Mouse (Mus musculus): ENCODE data around the gene Zc3h6. TPM values are rescaled to one million over a fixed set of nuclear protein-coding genes. Genes with fewer than 3 reads are reported as not detected.
A peak's percentile ranks its signal among the peaks of the same experiment; 100 is the strongest.

The Zc3h6 gene
- polyA plus RNA-seq (2012; rRNA removed) = 2.4 and 4.0 TPM in 2 replicates

DNA sequence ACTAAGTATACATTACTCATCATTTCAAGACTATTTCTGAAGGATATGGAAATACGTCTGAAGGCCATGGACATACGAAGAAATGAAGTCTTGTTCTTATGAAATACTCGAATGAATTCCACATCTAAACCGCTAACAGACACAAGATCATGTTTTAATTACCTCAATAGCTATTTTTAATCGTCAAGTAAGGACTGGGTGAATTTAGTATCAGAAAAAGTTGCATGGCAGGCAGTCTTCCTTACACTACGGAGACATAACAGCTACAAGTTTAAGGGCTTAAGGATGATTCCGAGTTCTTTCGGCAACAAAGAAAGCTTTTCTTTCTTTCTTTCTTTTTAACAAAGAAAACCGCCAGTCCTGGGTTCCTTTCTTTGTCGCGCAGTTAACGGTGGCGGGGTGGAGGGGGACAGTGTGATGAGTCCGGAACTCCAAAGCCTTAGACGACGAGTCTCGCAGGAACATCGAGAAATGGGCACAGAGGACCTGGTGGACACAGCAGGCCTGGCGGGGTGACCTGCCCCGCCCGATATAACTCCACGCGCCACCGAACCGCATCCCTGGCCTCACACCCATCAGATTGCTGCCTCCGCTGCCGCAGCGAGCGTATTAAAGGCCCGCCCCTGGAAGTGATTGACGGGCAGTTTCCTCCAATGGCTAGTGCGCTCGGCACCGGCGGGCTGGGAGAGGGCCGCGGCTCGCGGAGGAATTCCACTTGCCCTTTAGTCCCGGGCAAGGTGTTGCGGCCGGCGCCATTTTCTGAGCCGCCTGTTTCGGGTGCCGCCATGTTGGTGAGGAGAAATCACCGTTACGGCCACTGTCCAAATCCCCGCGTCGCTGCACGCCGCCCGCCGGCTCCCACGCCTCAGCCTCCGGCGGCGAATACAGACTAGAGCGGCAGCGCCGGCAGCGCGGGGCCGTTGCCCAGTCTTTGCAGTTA is at the start of gene Zc3h6:
Zc3h6 (plus strand) TSS at position 762 of the 940 bp plus-strand sequence.
- DNase-seq (ENCODE audit: low read depth) = peak; percentile 99
- TF ChIP-seq POLR2A (IDR thresholded peaks at IDR 0.05; ENCODE audit: borderline replicate concordance, extremely low read depth, insufficient read depth, insufficient read length, poor library complexity, severe bottlenecking) (peak; percentile 87), CTCF (IDR thresholded peaks at IDR 0.05; ENCODE audit: borderline replicate concordance, extremely low read depth, insufficient read depth, insufficient read length) (no peak)

DNA sequence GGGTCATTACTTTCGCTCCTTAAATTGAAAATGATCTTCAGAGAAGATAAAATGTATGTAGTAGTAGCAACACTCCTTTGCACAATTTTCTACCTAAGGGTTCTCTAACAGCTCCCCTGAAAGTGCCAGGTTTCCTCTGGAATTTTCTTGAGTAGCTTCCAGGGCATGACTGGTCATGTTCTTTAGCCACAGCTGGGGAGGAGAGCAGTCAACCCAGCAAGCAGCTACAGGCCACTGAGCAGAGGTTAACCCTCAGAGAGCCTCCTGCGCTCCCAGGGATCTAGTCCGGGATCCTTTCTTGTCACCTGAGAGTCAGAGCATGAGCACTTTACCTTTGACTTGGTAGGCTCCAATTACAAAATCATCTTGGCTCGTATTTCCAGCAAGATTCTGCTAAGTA is 42.4 kb upstream of the Zc3h6 start:
- DNase-seq (ENCODE audit: low read depth) = no peak
- no peak for TF ChIP-seq POLR2A (IDR thresholded peaks at IDR 0.05; ENCODE audit: borderline replicate concordance, extremely low read depth, insufficient read depth, insufficient read length, poor library complexity, severe bottlenecking)
- TF ChIP-seq CTCF (IDR thresholded peaks at IDR 0.05; ENCODE audit: borderline replicate concordance, extremely low read depth, insufficient read depth, insufficient read length) = no peak

DNA sequence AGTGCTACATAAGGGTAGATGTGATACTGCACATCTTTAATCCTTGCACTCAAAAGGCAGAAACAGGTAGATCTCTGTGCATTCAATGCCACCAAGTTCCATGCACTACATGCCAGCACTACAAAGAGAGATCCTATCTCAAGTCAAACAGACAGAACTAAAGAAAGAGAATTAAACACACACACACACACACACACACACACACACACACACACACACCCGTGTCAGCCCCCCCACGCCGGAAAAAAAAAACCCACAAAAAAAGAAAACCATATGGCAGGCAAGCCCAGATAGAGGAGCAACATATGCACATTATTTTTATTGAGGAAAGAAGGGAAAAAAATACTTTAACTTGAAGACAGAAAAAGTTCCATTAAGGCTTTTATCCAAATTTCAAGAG is 38.8 kb upstream of the Zc3h6 start:
- DNase-seq (ENCODE audit: low read depth) = no peak
- TF ChIP-seq POLR2A (IDR thresholded peaks at IDR 0.05; ENCODE audit: borderline replicate concordance, extremely low read depth, insufficient read depth, insufficient read length, poor library complexity, severe bottlenecking) (no peak), CTCF (IDR thresholded peaks at IDR 0.05; ENCODE audit: borderline replicate concordance, extremely low read depth, insufficient read depth, insufficient read length) (no peak)

- DNase-seq (ENCODE audit: low read depth) = no peak
- TF ChIP-seq POLR2A (IDR thresholded peaks at IDR 0.05; ENCODE audit: borderline replicate concordance, extremely low read depth, insufficient read depth, insufficient read length, poor library complexity, severe bottlenecking) = no peak
- TF ChIP-seq CTCF (IDR thresholded peaks at IDR 0.05; ENCODE audit: borderline replicate concordance, extremely low read depth, insufficient read depth, insufficient read length) = no peak
Measured at GRCm38 (mm10) chr2:128930704-128931103, 36.5 kb upstream of the Zc3h6 start.

DNA sequence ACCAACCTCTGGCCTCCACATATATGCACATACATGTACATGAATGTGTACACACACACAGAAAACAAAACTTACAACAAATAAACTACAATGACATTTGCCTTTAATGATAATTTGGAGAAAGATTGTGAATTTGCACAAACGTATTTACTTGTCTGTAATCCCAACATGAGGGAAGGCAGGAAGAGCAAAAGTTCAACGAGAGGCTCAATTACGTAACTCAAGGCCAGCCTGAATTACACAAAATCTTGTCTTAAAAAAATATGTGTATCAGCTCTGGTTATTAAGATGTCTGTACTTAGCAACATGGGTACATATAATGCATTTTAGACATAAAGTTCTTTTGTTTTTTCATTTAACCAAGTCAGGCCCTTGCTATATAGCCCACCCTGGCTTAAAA is 30.9 kb upstream of the Zc3h6 start:
- DNase-seq (ENCODE audit: low read depth) = no peak
- TF ChIP-seq POLR2A (IDR thresholded peaks at IDR 0.05; ENCODE audit: borderline replicate concordance, extremely low read depth, insufficient read depth, insufficient read length, poor library complexity, severe bottlenecking) (no peak), CTCF (IDR thresholded peaks at IDR 0.05; ENCODE audit: borderline replicate concordance, extremely low read depth, insufficient read depth, insufficient read length) (no peak)

DNA sequence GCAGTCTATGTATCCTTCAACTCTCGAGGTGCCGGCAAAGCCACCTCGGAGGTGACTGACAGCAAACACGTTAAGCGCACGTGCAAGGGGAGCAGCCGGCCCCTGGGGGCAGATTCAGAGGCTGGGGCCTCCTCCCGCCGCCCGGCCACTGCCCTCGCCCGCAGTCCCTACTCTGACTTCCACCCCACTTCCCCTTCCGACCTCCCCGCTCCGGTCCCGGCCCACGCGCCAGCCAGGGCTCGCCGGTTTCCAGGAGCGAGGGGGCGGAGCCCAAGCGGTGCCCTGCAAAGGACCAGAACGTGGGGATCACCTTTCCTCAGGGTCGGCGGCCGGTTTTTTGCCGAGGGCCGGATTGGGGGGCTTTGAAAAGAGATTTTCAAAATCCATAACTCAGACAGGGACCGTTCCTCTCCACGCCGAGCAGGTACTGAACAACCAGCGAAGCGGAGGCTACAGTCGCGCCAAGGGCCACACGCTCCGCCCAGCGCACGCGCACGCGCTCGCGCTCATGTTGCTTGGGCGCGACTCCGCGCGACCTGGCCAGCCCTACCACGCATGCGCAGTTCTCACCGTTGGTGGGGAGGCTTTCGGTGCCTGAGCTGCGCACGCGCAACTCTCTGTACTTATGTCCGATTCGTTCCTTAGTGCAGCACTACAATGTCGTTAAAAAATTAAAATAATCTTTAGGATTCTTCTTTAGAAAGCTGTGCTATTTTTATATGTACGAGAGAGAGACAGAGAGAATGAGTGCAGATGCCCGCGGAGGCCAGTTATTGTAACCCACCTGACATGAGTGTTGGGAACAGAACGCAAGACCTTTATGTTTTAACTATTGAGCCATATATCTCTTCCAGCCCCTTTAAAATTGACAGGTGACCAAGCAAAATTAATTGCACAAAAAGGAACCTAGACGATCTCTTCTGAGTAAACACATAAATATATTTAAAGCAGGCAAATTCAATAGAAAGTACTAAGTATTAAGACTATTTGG is 23.4 kb upstream of the Zc3h6 start, which contains the start of gene Zc3h8:
Zc3h8 (minus strand) TSS at position 540 of the 991 bp plus-strand sequence.
- TF ChIP-seq POLR2A (IDR thresholded peaks at IDR 0.05; ENCODE audit: borderline replicate concordance, extremely low read depth, insufficient read depth, insufficient read length, poor library complexity, severe bottlenecking) = peak; percentile 92
- TF ChIP-seq CTCF (IDR thresholded peaks at IDR 0.05; ENCODE audit: borderline replicate concordance, extremely low read depth, insufficient read depth, insufficient read length) = no peak
- peak; percentile 98 for DNase-seq (ENCODE audit: low read depth)

- DNase-seq (ENCODE audit: low read depth) = peak; percentile 85
- peak; percentile 64; the same call in 1 of the 2 replicates for TF ChIP-seq CTCF (IDR thresholded peaks at IDR 0.05; ENCODE audit: borderline replicate concordance, extremely low read depth, insufficient read depth, insufficient read length)
- no peak for TF ChIP-seq POLR2A (IDR thresholded peaks at IDR 0.05; ENCODE audit: borderline replicate concordance, extremely low read depth, insufficient read depth, insufficient read length, poor library complexity, severe bottlenecking)
Measured at GRCm38 (mm10) chr2:128947962-128948588, 19.1 kb upstream of the Zc3h6 start.

GRCm38 (mm10) chr2:128954186-128954585 is 13.0 kb upstream of the Zc3h6 start:
- TF ChIP-seq POLR2A (IDR thresholded peaks at IDR 0.05; ENCODE audit: borderline replicate concordance, extremely low read depth, insufficient read depth, insufficient read length, poor library complexity, severe bottlenecking) = no peak
- no peak for TF ChIP-seq CTCF (IDR thresholded peaks at IDR 0.05; ENCODE audit: borderline replicate concordance, extremely low read depth, insufficient read depth, insufficient read length)
- DNase-seq (ENCODE audit: low read depth) = no peak

DNA sequence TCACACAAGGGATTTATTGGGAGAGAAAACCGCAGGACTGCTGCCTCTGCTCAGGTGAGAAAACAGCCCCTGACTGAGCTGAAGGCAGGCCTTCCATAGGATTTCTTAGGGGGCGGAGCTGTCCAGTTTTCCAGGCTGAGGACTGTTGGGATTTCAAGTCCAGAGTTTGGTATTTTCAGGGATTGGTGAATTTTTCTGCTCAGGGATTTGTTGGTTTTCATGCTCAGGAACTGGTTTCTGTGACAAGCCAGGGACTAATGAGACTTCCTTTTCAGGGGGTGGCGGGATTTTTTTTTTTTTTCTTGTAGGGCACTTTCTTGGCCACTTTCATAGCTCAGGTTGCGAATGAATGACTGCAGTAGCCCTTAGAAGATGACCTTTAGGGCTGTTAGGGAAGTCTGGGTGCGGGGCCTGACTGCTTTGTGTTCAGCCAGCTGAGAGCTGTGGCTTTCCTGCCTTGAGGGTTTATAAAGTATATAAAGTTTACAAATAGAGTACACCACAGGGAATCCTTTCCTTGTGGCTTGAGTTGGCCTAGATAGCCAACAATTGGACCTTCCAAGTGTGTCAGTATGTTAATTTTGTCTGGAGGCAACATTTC is 1.6 kb upstream of the Zc3h6 start:
- peak; percentile 47 for DNase-seq (ENCODE audit: low read depth)

DNA sequence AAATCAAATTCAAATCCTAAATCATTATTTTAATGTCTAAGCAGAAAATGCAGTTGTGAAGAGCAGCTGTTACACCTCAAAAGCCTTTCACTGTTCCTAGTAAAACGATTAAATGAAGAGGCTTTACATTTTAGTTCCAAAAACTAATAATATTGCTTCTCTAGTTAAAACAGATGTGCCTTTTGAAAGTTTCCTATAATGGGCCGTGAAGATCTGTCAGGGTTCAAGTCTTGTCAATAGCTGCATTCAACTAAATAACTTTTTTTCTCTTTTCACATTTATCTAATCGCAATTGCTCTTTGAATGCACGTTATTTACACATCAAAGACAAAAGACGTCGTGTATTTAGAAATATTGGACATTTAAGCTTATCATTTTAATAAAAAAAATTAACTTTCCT is 966 bp upstream of the Zc3h6 start:
- TF ChIP-seq POLR2A (IDR thresholded peaks at IDR 0.05; ENCODE audit: borderline replicate concordance, extremely low read depth, insufficient read depth, insufficient read length, poor library complexity, severe bottlenecking) (no peak), CTCF (IDR thresholded peaks at IDR 0.05; ENCODE audit: borderline replicate concordance, extremely low read depth, insufficient read depth, insufficient read length) (no peak)
- no peak for DNase-seq (ENCODE audit: low read depth)

More for the DNA sequence above, 1.6 kb upstream of the Zc3h6 start:
- TF ChIP-seq CTCF (IDR thresholded peaks at IDR 0.05; ENCODE audit: borderline replicate concordance, extremely low read depth, insufficient read depth, insufficient read length) = no peak
- TF ChIP-seq POLR2A (IDR thresholded peaks at IDR 0.05; ENCODE audit: borderline replicate concordance, extremely low read depth, insufficient read depth, insufficient read length, poor library complexity, severe bottlenecking) = no peak
